Mouse (Mus musculus): ENCODE measurements around the gene Dus1l. TPM values are rescaled to one million over a fixed set of nuclear protein-coding genes. Genes with fewer than 3 reads are reported as not detected.
A peak's percentile ranks its signal among the peaks of the same experiment; 100 is the strongest.
"Not testable (repeated sequence)": the region's sequence is repeated elsewhere in the genome, so short reads cannot be mapped to it uniquely, and the experiment has no call there.

Gene Dus1l
- total RNA-seq, 2 experiments from 2014 or later: 48.2 to 74.8 TPM

- ATAC-seq (replicated peaks; ENCODE audit: poor library complexity, severe bottlenecking): no peak
Observed at GRCm38 (mm10) chr11:120820546-120820945, 24.3 kb upstream of the Dus1l start.

GRCm38 (mm10) chr11:120819556-120819955, 23.4 kb upstream of the Dus1l start:
- ATAC-seq (replicated peaks; ENCODE audit: poor library complexity, severe bottlenecking): no peak

GRCm38 (mm10) chr11:120818251-120818650, 22.0 kb upstream of the Dus1l start:
- ATAC-seq (replicated peaks; ENCODE audit: poor library complexity, severe bottlenecking): no peak

- no peak for ATAC-seq (replicated peaks; ENCODE audit: poor library complexity, severe bottlenecking)
Observed at GRCm38 (mm10) chr11:120817358-120817757, 21.2 kb upstream of the Dus1l start.

GRCm38 (mm10) chr11:120812068-120812467, 15.9 kb upstream of the Dus1l start:
- no peak for ATAC-seq (replicated peaks; ENCODE audit: poor library complexity, severe bottlenecking)

GRCm38 (mm10) chr11:120808010-120808409, 11.8 kb upstream of the Dus1l start:
- no peak for ATAC-seq (replicated peaks; ENCODE audit: poor library complexity, severe bottlenecking)

- no peak for ATAC-seq (replicated peaks; ENCODE audit: poor library complexity, severe bottlenecking)
Observed at GRCm38 (mm10) chr11:120805375-120806298, 9.4 kb upstream of the Dus1l start.

GRCm38 (mm10) chr11:120804769-120805168, 8.6 kb upstream of the Dus1l start:
- no peak for ATAC-seq (replicated peaks; ENCODE audit: poor library complexity, severe bottlenecking)

- ATAC-seq (replicated peaks; ENCODE audit: poor library complexity, severe bottlenecking): no peak
Observed at GRCm38 (mm10) chr11:120804274-120804673, 8.1 kb upstream of the Dus1l start.

- ATAC-seq (replicated peaks; ENCODE audit: poor library complexity, severe bottlenecking): peak; percentile 69
Observed at GRCm38 (mm10) chr11:120800061-120800904, 4.1 kb upstream of the Dus1l start.

- no peak for ATAC-seq (replicated peaks; ENCODE audit: poor library complexity, severe bottlenecking)
Observed at GRCm38 (mm10) chr11:120799316-120799890, 3.2 kb upstream of the Dus1l start.

- 0 out of 2 replicates have a peak, but pooled peaks have one; percentile 8 for ATAC-seq (replicated peaks; ENCODE audit: poor library complexity, severe bottlenecking)
Observed at GRCm38 (mm10) chr11:120798244-120798643, 2.0 kb upstream of the Dus1l start.

- no peak for ATAC-seq (replicated peaks; ENCODE audit: poor library complexity, severe bottlenecking)
Observed at GRCm38 (mm10) chr11:120796614-120796946, 377 bp upstream of the Dus1l start.

GRCm38 (mm10) chr11:120792652-120793051, 3.6 kb downstream of the Dus1l start:
- no peak for ATAC-seq (replicated peaks; ENCODE audit: poor library complexity, severe bottlenecking)

- no peak for ATAC-seq (replicated peaks; ENCODE audit: poor library complexity, severe bottlenecking)
Observed at GRCm38 (mm10) chr11:120789810-120790209, 6.4 kb downstream of the Dus1l start.

- no peak for ATAC-seq (replicated peaks; ENCODE audit: poor library complexity, severe bottlenecking)
Observed at GRCm38 (mm10) chr11:120789355-120789754, 6.8 kb downstream of the Dus1l start.

- not testable (repeated sequence) for ATAC-seq (replicated peaks; ENCODE audit: poor library complexity, severe bottlenecking)
Observed at GRCm38 (mm10) chr11:120788460-120788859, 7.7 kb downstream of the Dus1l start.

GRCm38 (mm10) chr11:120785145-120785544, 11.1 kb downstream of the Dus1l start:
- ATAC-seq (replicated peaks; ENCODE audit: poor library complexity, severe bottlenecking): no peak

GRCm38 (mm10) chr11:120784064-120784791, 12.0 kb downstream of the Dus1l start, which contains the start of the genes Rfng and Gps1:
Gene Rfng (minus strand): TSS chr11:120784207.
Gene Gps1 (plus strand): TSS chr11:120784272.
- ATAC-seq (replicated peaks; ENCODE audit: poor library complexity, severe bottlenecking): peak; percentile 71
